Mouse (Mus musculus) central nervous system, embryonic 11.5 days (tissue): Measurements from ENCODE around the gene Me3. TPM values are rescaled to one million over a fixed set of nuclear protein-coding genes. Genes with fewer than 3 reads are reported as not detected.

ENCODE experiments used
- polyA plus RNA-seq: library from polyadenylated mRNA; depleted of rRNA; stranded (reverse); fragments of >200 nt; gene quantifications from 2 replicates; pipeline ENCODE4 v1.2.3, GENCODE M21; 2012; rRNA removed

Gene Me3
- 0.64 and 0.73 TPM in 2 replicates for polyA plus RNA-seq

GRCm38 (mm10) chr7:89632342-89633251 is at the start of gene Me3:
Gene Me3 (plus strand): TSS chr7:89632392.

GRCm38 (mm10) chr7:89903442-89904343 is 271.5 kb downstream of the Me3 start, which contains the start of gene Ccdc81:
Gene Ccdc81 (minus strand): TSS chr7:89903629.

Other genes starting within 250 kb of the Me3 start
- 6.8 and 11.2 TPM in 2 replicates for gene Tmem135, start 228.2 kb upstream of the Me3 start, polyA plus RNA-seq
- gene Fzd4, start 228.0 kb upstream of the Me3 start, polyA plus RNA-seq = 3.4 and 9.1 TPM in 2 replicates
- 20.3 and 37.1 TPM in 2 replicates for gene Prss23, start 105.2 kb upstream of the Me3 start, polyA plus RNA-seq